Mouse (Mus musculus) liver, embryonic 16.5 days (tissue): ENCODE results near the gene Myh9. TPM values are rescaled to one million over a fixed set of nuclear protein-coding genes. Genes with fewer than 3 reads are reported as not detected.
A peak's percentile ranks its signal among the peaks of the same experiment; 100 is the strongest.

Experiments used
- ATAC-seq: fragments of 200-750 bp; cut with Nextera tagmentation; 2 replicates; pipeline ENCODE4 v1.8.0; 2017; ENCODE audit warnings: low read depth, mild to moderate bottlenecking, moderate number of reproducible peaks, moderate library complexity
- H3K27ac ChIP-seq: fragments of 300-500 bp; sonication (generic); 2 replicates; pipeline ENCODE4 v1.5.1; 2014; ENCODE audit warnings: mild to moderate bottlenecking, low read length
- H3K27me3 ChIP-seq: fragments of 300-500 bp; sonication (generic); 2 replicates; pipeline ENCODE4 v1.6.1; 2014; ENCODE audit warnings: low read depth, low read length, mixed read lengths; ENCODE audit not compliant: control insufficient read depth, insufficient read depth
- H3K36me3 ChIP-seq: fragments of 300-500 bp; sonication (generic); 2 replicates; pipeline ENCODE4 v1.6.1; 2014; ENCODE audit warnings: mild to moderate bottlenecking; ENCODE audit not compliant: control insufficient read depth, insufficient read depth
- H3K4me1 ChIP-seq: fragments of 300-500 bp; sonication (generic); 2 replicates; pipeline ENCODE4 v1.6.1; 2014; ENCODE audit warnings: low read depth, low read length, mixed read lengths; ENCODE audit not compliant: control insufficient read depth
- H3K4me2 ChIP-seq: fragments of 300-500 bp; sonication (generic); 2 replicates; pipeline ENCODE4 v1.6.1; 2014; ENCODE audit warnings: low read depth, low read length, mixed read lengths
- H3K4me3 ChIP-seq: fragments of 300-500 bp; sonication (generic); 2 replicates; pipeline ENCODE4 v1.5.1; 2014; ENCODE audit warnings: low read depth, mild to moderate bottlenecking, low read length
- H3K9ac ChIP-seq: fragments of 300-500 bp; sonication (generic); 2 replicates; pipeline ENCODE4 v1.6.1; 2014; ENCODE audit warnings: low read depth, low read length
- H3K9me3 ChIP-seq: fragments of 300-500 bp; sonication (generic); replicated peaks from 2 replicates; pipeline ENCODE4 v1.6.1; 2016; ENCODE audit warnings: low read length; ENCODE audit not compliant: control insufficient read depth
- WGBS: fragments of 180-500 bp; shearing (Covaris S2); extraction: QIAGEN DNeasy Blood & Tissue Kit; methylation state at CpG from one replicate; pipeline ENCODE4 v1.1.7; 2014; ENCODE audit not compliant: insufficient replicate concordance; 5-methylcytosine and 5-hydroxymethylcytosine counted together
- polyA plus RNA-seq: library from polyadenylated mRNA; unstranded; fragments of >200 nt; fragmentation: Nextera tagmentation; extraction: Ambion mirVana; gene quantifications from 2 replicates; pipeline ENCODE4 v1.2.1, GENCODE M21; 2015

The Myh9 gene
- polyA plus RNA-seq, 1 experiment from 2014 or later, result 21.9 TPM

GRCm38 (mm10) chr15:77841361-77842046 lies 471 bp downstream of the Myh9 start:
- under 1% methylated on average over 80 of the region's 80 CpGs for WGBS
- H3K9me3 ChIP-seq, result no peaks in the 10 kb centered on the region
- peak overlapping the region; percentile 95 for H3K27ac ChIP-seq
- H3K9ac ChIP-seq, result peak overlapping the region; percentile 94
- H3K4me3 ChIP-seq, result peak overlapping the region; percentile 92
- peak; percentile 9 for ATAC-seq
- H3K4me2 ChIP-seq, result peak overlapping the region; percentile 79
- H3K36me3 ChIP-seq, result no peaks in the 10 kb centered on the region
- no peaks in the 10 kb centered on the region for H3K27me3 ChIP-seq
- H3K4me1 ChIP-seq, result peaks cover 46% of the 10 kb centered on the region

- Histone ChIP-seq H3K27ac (peak overlapping the region; percentile 95), H3K9me3 (no peaks in the 10 kb centered on the region), H3K27me3 (no peaks in the 10 kb centered on the region), H3K4me2 (peak overlapping the region; percentile 79), H3K36me3 (no peaks in the 10 kb centered on the region), H3K9ac (peak overlapping the region; percentile 94), H3K4me3 (peak overlapping the region; percentile 92), H3K4me1 (peaks cover 54% of the 10 kb centered on the region)
- WGBS, result 2% methylated on average over 36 of the region's 36 CpGs
- no peak for ATAC-seq
Measured at GRCm38 (mm10) chr15:77840450-77841360, 1.3 kb downstream of the Myh9 start.

GRCm38 (mm10) chr15:77839529-77840286 lies 2.3 kb downstream of the Myh9 start:
- WGBS, result 13% methylated on average over 10 of the region's 10 CpGs
- Histone ChIP-seq H3K27ac (peak overlapping the region; percentile 95), H3K27me3 (no peaks in the 10 kb centered on the region), H3K36me3 (no peaks in the 10 kb centered on the region), H3K9me3 (no peaks in the 10 kb centered on the region), H3K4me2 (peak overlapping the region; percentile 79), H3K4me1 (peaks cover 64% of the 10 kb centered on the region), H3K9ac (peak overlapping the region; percentile 94), H3K4me3 (peak overlapping the region; percentile 92)
- ATAC-seq, result no peak

GRCm38 (mm10) chr15:77838530-77839387 lies 3.2 kb downstream of the Myh9 start:
- Histone ChIP-seq H3K4me3 (peak overlapping the region; percentile 92), H3K27ac (peak overlapping the region; percentile 65), H3K36me3 (no peaks in the 10 kb centered on the region), H3K27me3 (no peaks in the 10 kb centered on the region), H3K4me2 (peak overlapping the region; percentile 79), H3K9ac (peak overlapping the region; percentile 94), H3K9me3 (no peaks in the 10 kb centered on the region), H3K4me1 (peaks cover 74% of the 10 kb centered on the region)
- WGBS, result 33% methylated on average over 4 of the region's 4 CpGs
- no peak for ATAC-seq

- no peak for ATAC-seq
- WGBS, result 45% methylated on average over 10 of the region's 10 CpGs
- Histone ChIP-seq H3K36me3 (no peaks in the 10 kb centered on the region), H3K27me3 (no peaks in the 10 kb centered on the region), H3K4me1 (peaks cover 81% of the 10 kb centered on the region), H3K27ac (no peak overlapping the region; the same call in none of the 2 replicates), H3K9me3 (no peaks in the 10 kb centered on the region), H3K4me3 (no peak overlapping the region), H3K4me2 (peak overlapping the region; percentile 79), H3K9ac (peak overlapping the region; percentile 10; the same call in 1 of the 2 replicates)
Measured at GRCm38 (mm10) chr15:77837444-77838117, 4.4 kb downstream of the Myh9 start.

GRCm38 (mm10) chr15:77836692-77837443 lies 5.1 kb downstream of the Myh9 start:
- no peak overlapping the region for H3K4me3 ChIP-seq
- no peak for ATAC-seq
- peaks cover 88% of the 10 kb centered on the region for H3K4me1 ChIP-seq
- H3K36me3 ChIP-seq, result peaks cover 4% of the 10 kb centered on the region
- peak overlapping the region; percentile 29 for H3K27ac ChIP-seq
- peak overlapping the region; percentile 10; the same call in 1 of the 2 replicates for H3K9ac ChIP-seq
- peak overlapping the region; percentile 19; the same call in 1 of the 2 replicates for H3K4me2 ChIP-seq
- WGBS, result 41% methylated on average over 6 of the region's 6 CpGs
- H3K9me3 ChIP-seq, result no peaks in the 10 kb centered on the region
- no peaks in the 10 kb centered on the region for H3K27me3 ChIP-seq

- peak overlapping the region; percentile 50 for H3K27ac ChIP-seq
- WGBS, result 44% methylated on average over 9 of the region's 9 CpGs
- H3K27me3 ChIP-seq, result no peaks in the 10 kb centered on the region
- H3K4me3 ChIP-seq, result no peak overlapping the region; the same call in 1 of the 2 replicates
- peak overlapping the region; percentile 3; the same call in 1 of the 2 replicates for H3K9ac ChIP-seq
- peak overlapping the region; percentile 4 for H3K4me2 ChIP-seq
- H3K9me3 ChIP-seq, result no peaks in the 10 kb centered on the region
- peaks cover 4% of the 10 kb centered on the region for H3K36me3 ChIP-seq
- H3K4me1 ChIP-seq, result peaks cover 94% of the 10 kb centered on the region
- peak; percentile 17; the same call in 1 of the 2 replicates for ATAC-seq
Measured at GRCm38 (mm10) chr15:77835930-77836653, 5.9 kb downstream of the Myh9 start.
